Mouse (Mus musculus): ENCODE measurements at regions not wholly inside any gene's neighbourhood (a gene's known extent, or its start where the extent isn't known, plus 50 kb on each side); places are given as distances from the start of the nearest gene placed in this dataset.

- WGBS, result 5% methylated on average over 3 of the region's 3 CpGs
- no peaks in the 10 kb centered on the region for H3K27me3 ChIP-seq (ENCODE audit: control insufficient read depth, insufficient read depth, low read length)
- H3K4me3 ChIP-seq (replicated peaks; ENCODE audit: low read depth, low read length), result no peak overlapping the region
- H3K4me2 ChIP-seq (ENCODE audit: low read length), result no peak overlapping the region
- no peaks in the 10 kb centered on the region for H3K36me3 ChIP-seq (ENCODE audit: control insufficient read depth, insufficient read depth, low read length)
- no peaks in the 10 kb centered on the region for H3K4me1 ChIP-seq (ENCODE audit: control insufficient read depth, insufficient read depth, low read length)
- H3K27ac ChIP-seq (replicated peaks; ENCODE audit: low read depth, low read length), result no peak overlapping the region
- H3K9ac ChIP-seq (replicated peaks; ENCODE audit: low read length), result no peak overlapping the region
- no peak for ATAC-seq (ENCODE audit: low FRiP score, low TSS enrichment)
- no peaks in the 10 kb centered on the region for H3K9me3 ChIP-seq (ENCODE audit: control insufficient read depth, low read length)
- no peak for DNase-seq
Measured at GRCm38 (mm10) chr10:97093886-97094285, 385.5 kb upstream of the Dcn start.

DNA sequence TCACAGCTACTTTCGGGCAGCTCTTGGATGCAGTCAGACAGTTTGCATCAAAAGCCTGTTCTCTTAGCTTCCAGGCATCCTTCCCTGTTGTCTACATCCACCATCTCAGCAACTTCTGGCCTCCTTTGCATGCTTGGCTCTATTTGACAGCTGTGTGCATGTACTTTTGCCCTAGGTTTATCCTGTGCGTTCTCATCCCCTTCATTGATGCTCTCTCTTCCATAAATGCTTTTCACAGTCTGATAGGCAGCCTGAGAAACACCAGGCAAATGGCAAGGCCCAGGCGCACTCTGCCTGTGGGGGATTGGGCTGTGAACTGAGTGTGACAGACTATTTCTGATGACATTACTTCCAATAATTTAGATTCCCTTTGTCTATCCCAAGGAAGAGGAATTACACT lies 364.9 kb upstream of the Dcn start:
- ATAC-seq (ENCODE audit: low FRiP score, low TSS enrichment) (no peak), DNase-seq (peak; percentile 20)
- Histone ChIP-seq H3K9ac (replicated peaks; ENCODE audit: low read length) (no peak overlapping the region), H3K27ac (replicated peaks; ENCODE audit: low read depth, low read length) (no peak overlapping the region; the same call in 1 of the 2 replicates), H3K27me3 (ENCODE audit: control insufficient read depth, insufficient read depth, low read length) (no peaks in the 10 kb centered on the region), H3K9me3 (ENCODE audit: control insufficient read depth, low read length) (peaks cover 3% of the 10 kb centered on the region; the same call in 1 of the 2 replicates), H3K4me2 (ENCODE audit: low read length) (no peak overlapping the region), H3K4me1 (ENCODE audit: control insufficient read depth, insufficient read depth, low read length) (peaks cover 5% of the 10 kb centered on the region; the same call in 1 of the 2 replicates), H3K4me3 (replicated peaks; ENCODE audit: low read depth, low read length) (no peak overlapping the region), H3K36me3 (ENCODE audit: control insufficient read depth, insufficient read depth, low read length) (no peaks in the 10 kb centered on the region)
- 50% methylated on average over 3 of the region's 3 CpGs for WGBS

GRCm38 (mm10) chr10:97122693-97123092 lies 356.7 kb upstream of the Dcn start:
- 40% methylated on average over 1 of the region's 1 CpGs for WGBS
- no peak overlapping the region for H3K27ac ChIP-seq (replicated peaks; ENCODE audit: low read depth, low read length)
- H3K4me1 ChIP-seq (ENCODE audit: control insufficient read depth, insufficient read depth, low read length), result no peaks in the 10 kb centered on the region
- DNase-seq (no peak), ATAC-seq (ENCODE audit: low FRiP score, low TSS enrichment) (no peak)
- H3K9me3 ChIP-seq (ENCODE audit: control insufficient read depth, low read length), result peaks cover 4% of the 10 kb centered on the region; the same call in 1 of the 2 replicates
- H3K4me2 ChIP-seq (ENCODE audit: low read length), result no peak overlapping the region
- H3K36me3 ChIP-seq (ENCODE audit: control insufficient read depth, insufficient read depth, low read length), result no peaks in the 10 kb centered on the region
- H3K9ac ChIP-seq (replicated peaks; ENCODE audit: low read length), result no peak overlapping the region
- no peaks in the 10 kb centered on the region for H3K27me3 ChIP-seq (ENCODE audit: control insufficient read depth, insufficient read depth, low read length)
- H3K4me3 ChIP-seq (replicated peaks; ENCODE audit: low read depth, low read length), result no peak overlapping the region

DNA sequence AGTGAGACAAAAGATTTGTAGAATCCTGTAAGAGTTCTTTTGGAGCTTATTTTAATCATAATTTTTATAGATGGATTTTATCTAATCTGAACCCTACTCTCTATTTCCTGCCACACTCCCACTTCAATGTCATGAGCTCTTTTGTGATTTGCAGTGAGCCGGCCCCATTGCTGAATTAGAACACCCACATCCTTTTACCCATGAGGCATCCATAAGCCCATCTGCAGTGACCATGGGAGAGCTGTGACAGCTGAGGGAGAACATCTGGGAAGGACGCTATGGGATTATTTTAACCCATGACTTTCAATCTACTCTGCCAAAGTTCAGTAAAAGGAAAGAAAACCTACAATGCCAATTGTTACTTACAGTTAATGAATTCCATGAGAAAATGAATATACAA lies 337.8 kb upstream of the Dcn start:
- WGBS, result 65% methylated on average over 2 of the region's 2 CpGs

GRCm38 (mm10) chr10:97158561-97159395 lies 320.6 kb upstream of the Dcn start:
- no peaks in the 10 kb centered on the region for H3K27me3 ChIP-seq (ENCODE audit: control insufficient read depth, insufficient read depth, low read length)
- peak; percentile 43 for DNase-seq
- H3K9ac ChIP-seq (replicated peaks; ENCODE audit: low read length), result no peak overlapping the region
- no peaks in the 10 kb centered on the region for H3K9me3 ChIP-seq (ENCODE audit: control insufficient read depth, low read length)
- H3K4me1 ChIP-seq (ENCODE audit: control insufficient read depth, insufficient read depth, low read length), result peaks cover 6% of the 10 kb centered on the region
- H3K27ac ChIP-seq (replicated peaks; ENCODE audit: low read depth, low read length), result peak overlapping the region; percentile 21
- no peak overlapping the region for H3K4me2 ChIP-seq (ENCODE audit: low read length)
- no peak for ATAC-seq (ENCODE audit: low FRiP score, low TSS enrichment)
- no peaks in the 10 kb centered on the region for H3K36me3 ChIP-seq (ENCODE audit: control insufficient read depth, insufficient read depth, low read length)
- no peak overlapping the region for H3K4me3 ChIP-seq (replicated peaks; ENCODE audit: low read depth, low read length)
- 25% methylated on average over 11 of the region's 11 CpGs for WGBS

More for the DNA sequence above, 337.8 kb upstream of the Dcn start:
- no peak overlapping the region for H3K27ac ChIP-seq (replicated peaks; ENCODE audit: low read depth, low read length)
- peaks cover 3% of the 10 kb centered on the region; the same call in 1 of the 2 replicates for H3K4me1 ChIP-seq (ENCODE audit: control insufficient read depth, insufficient read depth, low read length)
- no peak overlapping the region for H3K4me3 ChIP-seq (replicated peaks; ENCODE audit: low read depth, low read length)
- H3K4me2 ChIP-seq (ENCODE audit: low read length), result no peak overlapping the region
- no peak overlapping the region for H3K9ac ChIP-seq (replicated peaks; ENCODE audit: low read length)
- DNase-seq, result no peak
- H3K27me3 ChIP-seq (ENCODE audit: control insufficient read depth, insufficient read depth, low read length), result no peaks in the 10 kb centered on the region
- no peaks in the 10 kb centered on the region for H3K9me3 ChIP-seq (ENCODE audit: control insufficient read depth, low read length)
- ATAC-seq (ENCODE audit: low FRiP score, low TSS enrichment), result no peak
- H3K36me3 ChIP-seq (ENCODE audit: control insufficient read depth, insufficient read depth, low read length), result no peaks in the 10 kb centered on the region

GRCm38 (mm10) chr10:97159396-97159760 lies 320.0 kb upstream of the Dcn start:
- peak; percentile 46 for DNase-seq
- H3K4me1 ChIP-seq (ENCODE audit: control insufficient read depth, insufficient read depth, low read length), result peaks cover 6% of the 10 kb centered on the region
- WGBS, result 22% methylated on average over 1 of the region's 1 CpGs
- no peak overlapping the region for H3K4me2 ChIP-seq (ENCODE audit: low read length)
- no peaks in the 10 kb centered on the region for H3K27me3 ChIP-seq (ENCODE audit: control insufficient read depth, insufficient read depth, low read length)
- no peak; the same call in 1 of the 2 replicates for ATAC-seq (ENCODE audit: low FRiP score, low TSS enrichment)
- H3K4me3 ChIP-seq (replicated peaks; ENCODE audit: low read depth, low read length), result no peak overlapping the region
- no peak overlapping the region for H3K9ac ChIP-seq (replicated peaks; ENCODE audit: low read length)
- no peaks in the 10 kb centered on the region for H3K36me3 ChIP-seq (ENCODE audit: control insufficient read depth, insufficient read depth, low read length)
- H3K27ac ChIP-seq (replicated peaks; ENCODE audit: low read depth, low read length), result peak overlapping the region; percentile 21
- no peaks in the 10 kb centered on the region for H3K9me3 ChIP-seq (ENCODE audit: control insufficient read depth, low read length)

DNA sequence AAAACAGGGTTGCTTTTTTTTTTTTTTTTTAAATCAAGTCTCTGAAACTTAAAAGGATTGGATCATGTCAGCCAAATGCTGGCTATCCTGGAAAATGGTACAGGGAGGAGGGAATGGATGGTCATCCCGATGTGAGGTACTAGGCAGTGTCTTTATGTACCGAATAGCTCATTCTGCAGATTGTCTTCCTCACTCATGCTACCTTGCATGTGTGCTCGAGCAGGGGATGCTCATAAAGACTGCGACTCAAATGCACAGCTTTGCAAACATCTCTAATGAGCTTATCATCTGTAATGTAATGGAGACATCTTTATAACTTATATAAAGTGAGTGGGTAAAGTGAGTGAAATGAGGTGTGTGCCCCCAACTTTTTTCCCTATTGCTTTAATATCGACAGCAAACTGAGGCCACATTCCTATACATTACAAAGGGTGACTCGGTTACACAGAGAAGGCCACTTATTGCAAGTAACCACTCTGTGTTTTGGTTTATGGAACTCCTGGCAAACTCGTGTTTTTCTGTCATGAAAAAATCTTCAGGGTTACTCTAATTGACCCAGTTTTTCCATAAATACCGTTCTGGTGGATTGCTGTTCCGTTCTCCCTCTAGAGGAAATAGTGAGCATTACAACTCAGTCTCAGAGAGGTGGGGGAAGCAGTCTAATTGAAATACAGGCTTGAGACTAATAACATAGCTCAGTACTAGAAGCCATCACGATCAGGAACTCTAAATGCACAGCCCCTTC lies 319.4 kb upstream of the Dcn start:
- Histone ChIP-seq H3K36me3 (ENCODE audit: control insufficient read depth, insufficient read depth, low read length) (no peaks in the 10 kb centered on the region), H3K4me3 (replicated peaks; ENCODE audit: low read depth, low read length) (no peak overlapping the region), H3K4me2 (ENCODE audit: low read length) (peak overlapping the region; percentile 13; the same call in 1 of the 2 replicates), H3K27ac (replicated peaks; ENCODE audit: low read depth, low read length) (no peak overlapping the region), H3K27me3 (ENCODE audit: control insufficient read depth, insufficient read depth, low read length) (no peaks in the 10 kb centered on the region), H3K9ac (replicated peaks; ENCODE audit: low read length) (no peak overlapping the region), H3K9me3 (ENCODE audit: control insufficient read depth, low read length) (no peaks in the 10 kb centered on the region), H3K4me1 (ENCODE audit: control insufficient read depth, insufficient read depth, low read length) (peaks cover 6% of the 10 kb centered on the region)
- 47% methylated on average over 10 of the region's 10 CpGs for WGBS
- ATAC-seq (ENCODE audit: low FRiP score, low TSS enrichment) (no peak), DNase-seq (peak; percentile 85)

GRCm38 (mm10) chr10:97160892-97161291 lies 318.5 kb upstream of the Dcn start:
- Histone ChIP-seq H3K4me3 (replicated peaks; ENCODE audit: low read depth, low read length) (no peak overlapping the region), H3K4me2 (ENCODE audit: low read length) (no peak overlapping the region), H3K9me3 (ENCODE audit: control insufficient read depth, low read length) (no peaks in the 10 kb centered on the region), H3K27me3 (ENCODE audit: control insufficient read depth, insufficient read depth, low read length) (no peaks in the 10 kb centered on the region), H3K36me3 (ENCODE audit: control insufficient read depth, insufficient read depth, low read length) (no peaks in the 10 kb centered on the region), H3K9ac (replicated peaks; ENCODE audit: low read length) (no peak overlapping the region), H3K27ac (replicated peaks; ENCODE audit: low read depth, low read length) (no peak overlapping the region), H3K4me1 (ENCODE audit: control insufficient read depth, insufficient read depth, low read length) (peaks cover 6% of the 10 kb centered on the region)
- ATAC-seq (ENCODE audit: low FRiP score, low TSS enrichment), result no peak
- 49% methylated on average over 2 of the region's 2 CpGs for WGBS
- DNase-seq, result no peak
